Mouse (Mus musculus): ENCODE data around the gene Ildr2.

DNA sequence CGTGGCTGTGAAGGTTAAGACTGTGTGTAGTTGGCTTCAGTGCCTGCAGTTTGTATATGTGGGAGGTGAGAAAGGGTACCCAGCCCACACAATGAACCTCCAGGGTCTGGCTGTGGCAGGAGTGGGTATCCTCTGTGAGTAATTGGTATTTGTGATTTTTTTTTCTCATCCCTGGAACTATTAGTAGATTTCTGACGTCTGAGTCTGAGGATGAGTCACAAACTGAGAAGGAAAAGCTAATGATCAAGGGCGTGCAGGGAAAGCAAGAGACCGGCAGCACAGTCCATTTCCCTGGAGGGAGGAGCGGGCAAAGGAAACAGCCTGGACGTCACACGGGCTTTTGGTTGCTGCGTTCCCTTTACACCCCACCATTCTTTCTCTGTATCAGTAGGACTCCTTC, 43.0 kb downstream of the Ildr2 start:
- TF ChIP-seq POLR2A (IDR thresholded peaks at IDR 0.05; ENCODE audit: borderline replicate concordance, control insufficient read depth, low read depth, low read length) (no peak), CTCF (IDR thresholded peaks at IDR 0.05; ENCODE audit: control insufficient read depth, insufficient read depth, low read length) (no peak)
